Mouse (Mus musculus): ENCODE results near the gene D430019H16Rik. TPM values are rescaled to one million over a fixed set of nuclear protein-coding genes. Genes with fewer than 3 reads are reported as not detected.

Gene D430019H16Rik
- polyA plus RNA-seq, 1 experiment, result 0.63 TPM

DNA sequence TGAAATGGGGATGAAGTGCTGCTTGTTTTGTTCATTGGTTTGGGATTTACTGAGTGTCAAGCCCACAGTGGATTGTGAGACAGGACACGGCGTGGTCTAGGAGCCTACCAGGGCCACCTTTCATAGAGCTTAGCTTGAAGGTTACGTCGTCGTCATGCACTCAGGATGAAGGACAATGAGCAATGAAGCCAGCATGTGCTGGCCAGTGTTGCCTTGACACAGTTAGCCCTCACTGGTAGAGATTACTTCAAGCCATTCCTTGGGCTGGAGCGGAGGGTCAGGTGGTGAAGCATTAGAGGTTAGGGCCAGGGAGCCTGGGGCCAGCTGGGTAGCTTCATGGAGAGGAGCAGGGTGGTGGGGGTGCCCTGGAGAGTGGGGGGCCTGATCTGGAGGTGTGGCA lies 5.1 kb downstream of the D430019H16Rik start:
- Histone ChIP-seq H3K4me1 (ENCODE audit: control insufficient read depth, insufficient read depth, insufficient read length, low read length) (peaks cover 3% of the 10 kb centered on the region; the same call in 1 of the 2 replicates), H3K27ac (replicated peaks; ENCODE audit: low read depth, low read length) (no peak overlapping the region), H3K4me3 (ENCODE audit: insufficient read depth, low read depth, low read length) (no peak overlapping the region)

DNA sequence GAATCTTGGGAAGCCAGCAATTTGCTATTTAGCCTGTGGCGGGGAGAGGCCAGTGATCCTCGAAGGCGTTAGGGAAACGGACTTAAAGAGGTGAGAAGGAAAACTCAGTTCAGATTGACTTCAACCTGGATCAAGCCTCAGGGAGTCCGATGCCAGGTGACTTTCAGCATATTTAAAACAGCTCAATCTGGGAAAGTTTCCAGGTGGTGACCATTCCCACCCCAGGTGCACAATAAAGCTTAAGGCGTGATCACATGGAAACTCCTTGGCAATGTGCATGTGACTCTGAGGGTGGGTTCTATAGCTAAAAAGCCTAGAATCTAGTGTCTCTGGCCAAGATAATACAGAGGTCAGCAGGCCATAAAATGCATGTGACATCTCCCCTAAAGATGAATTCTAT lies 7.4 kb downstream of the D430019H16Rik start:
- Histone ChIP-seq H3K27ac (replicated peaks; ENCODE audit: low read depth, low read length) (no peak overlapping the region), H3K4me3 (ENCODE audit: insufficient read depth, low read depth, low read length) (no peak overlapping the region), H3K4me1 (ENCODE audit: control insufficient read depth, insufficient read depth, insufficient read length, low read length) (no peaks in the 10 kb centered on the region)

- Histone ChIP-seq H3K27ac (replicated peaks; ENCODE audit: low read depth, low read length) (no peak overlapping the region), H3K4me3 (ENCODE audit: insufficient read depth, low read depth, low read length) (no peak overlapping the region), H3K4me1 (ENCODE audit: control insufficient read depth, insufficient read depth, insufficient read length, low read length) (no peaks in the 10 kb centered on the region)
These were observed 15.4 kb downstream of the D430019H16Rik start for GRCm38 (mm10) chr12:105469026-105469425.

DNA sequence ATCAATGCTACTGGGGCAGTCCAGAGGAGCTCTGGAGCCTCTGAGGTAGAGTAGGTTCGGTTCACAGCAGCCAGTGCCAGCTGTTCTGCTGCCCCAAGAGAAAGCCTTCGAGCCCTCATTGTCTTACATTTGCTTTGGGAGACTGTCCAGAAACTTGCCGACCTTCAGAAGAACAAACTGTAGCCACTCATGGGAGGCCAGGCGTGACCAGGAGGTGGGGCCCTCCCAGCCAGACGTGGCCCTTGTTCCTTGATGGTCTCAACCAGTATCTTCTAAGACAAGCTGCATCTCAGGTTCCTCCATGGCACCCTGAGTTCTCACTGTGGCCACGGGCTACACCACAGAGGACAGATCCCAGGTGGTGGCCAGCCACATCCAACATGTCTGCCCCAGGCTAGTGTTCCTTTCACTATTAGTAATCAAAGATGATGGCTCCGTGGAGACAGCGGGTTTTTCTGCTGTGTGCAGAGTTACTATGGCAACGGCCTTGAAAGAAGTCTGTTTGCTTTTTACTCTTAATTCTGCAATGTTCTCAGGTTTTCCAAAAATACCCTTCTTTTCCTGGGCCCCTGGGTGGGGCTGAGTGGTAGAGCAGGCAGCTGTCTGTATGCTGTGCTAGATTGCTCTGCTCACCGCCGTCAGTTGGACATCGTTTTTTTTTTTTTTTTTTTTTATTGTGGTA lies 21.7 kb downstream of the D430019H16Rik start:
- no peak overlapping the region for H3K27ac ChIP-seq (replicated peaks; ENCODE audit: low read depth, low read length)
- H3K4me1 ChIP-seq (ENCODE audit: control insufficient read depth, insufficient read depth, insufficient read length, low read length), result no peaks in the 10 kb centered on the region
- no peak overlapping the region for H3K4me3 ChIP-seq (ENCODE audit: insufficient read depth, low read depth, low read length)

GRCm38 (mm10) chr12:105476453-105476852 lies 22.8 kb downstream of the D430019H16Rik start:
- Histone ChIP-seq H3K4me1 (ENCODE audit: control insufficient read depth, insufficient read depth, insufficient read length, low read length) (no peaks in the 10 kb centered on the region), H3K27ac (replicated peaks; ENCODE audit: low read depth, low read length) (no peak overlapping the region), H3K4me3 (ENCODE audit: insufficient read depth, low read depth, low read length) (no peak overlapping the region)

- no peaks in the 10 kb centered on the region for H3K4me1 ChIP-seq (ENCODE audit: control insufficient read depth, insufficient read depth, insufficient read length, low read length)
- H3K27ac ChIP-seq (replicated peaks; ENCODE audit: low read depth, low read length), result no peak overlapping the region
- H3K4me3 ChIP-seq (ENCODE audit: insufficient read depth, low read depth, low read length), result no peak overlapping the region
These were observed 23.3 kb downstream of the D430019H16Rik start for GRCm38 (mm10) chr12:105476993-105477392.

DNA sequence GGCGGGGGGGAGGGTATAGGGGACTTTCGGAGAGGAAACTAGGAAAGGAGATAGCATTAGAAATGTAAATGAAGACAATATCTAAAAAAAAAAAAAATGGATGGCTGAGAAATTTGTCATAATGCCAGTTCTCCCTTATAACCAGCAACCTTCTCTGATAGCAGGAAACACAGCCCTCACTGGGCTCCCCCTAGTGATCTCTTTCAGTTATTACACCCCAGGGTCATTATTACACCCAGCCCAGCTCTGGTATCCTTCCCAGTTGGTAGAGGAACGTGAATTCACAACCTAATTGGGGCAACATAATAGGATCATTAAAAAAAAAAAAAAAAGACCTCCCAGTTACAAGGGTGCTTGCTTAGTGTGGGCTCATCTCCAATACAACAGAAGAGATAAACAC lies 29.8 kb downstream of the D430019H16Rik start:
- Histone ChIP-seq H3K4me3 (ENCODE audit: insufficient read depth, low read depth, low read length) (no peak overlapping the region), H3K27ac (replicated peaks; ENCODE audit: low read depth, low read length) (no peak overlapping the region), H3K4me1 (ENCODE audit: control insufficient read depth, insufficient read depth, insufficient read length, low read length) (no peaks in the 10 kb centered on the region)

- Histone ChIP-seq H3K4me3 (ENCODE audit: insufficient read depth, low read depth, low read length) (no peak overlapping the region), H3K27ac (replicated peaks; ENCODE audit: low read depth, low read length) (no peak overlapping the region), H3K4me1 (ENCODE audit: control insufficient read depth, insufficient read depth, insufficient read length, low read length) (no peaks in the 10 kb centered on the region)
These were observed 36.6 kb downstream of the D430019H16Rik start for GRCm38 (mm10) chr12:105490227-105490626.

DNA sequence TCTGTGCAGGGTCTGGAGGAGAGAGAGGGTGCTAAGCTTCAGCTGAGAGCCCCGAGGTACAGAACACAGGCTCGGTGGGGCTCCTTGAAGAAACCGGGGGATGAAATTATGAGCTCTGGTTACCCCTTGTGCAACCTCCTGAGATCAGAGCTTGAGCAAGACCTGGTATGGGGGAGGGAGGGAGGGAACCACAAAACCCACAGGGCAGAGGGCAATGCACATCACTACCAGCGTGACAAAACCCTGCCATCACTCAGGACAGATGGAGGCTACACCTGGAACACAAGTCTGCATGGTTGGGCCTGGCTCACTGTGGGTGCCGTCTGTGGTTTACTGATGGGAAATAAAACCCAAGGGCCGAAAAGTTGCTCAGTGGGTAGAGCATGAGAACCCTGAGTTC lies 37.1 kb downstream of the D430019H16Rik start:
- Histone ChIP-seq H3K27ac (replicated peaks; ENCODE audit: low read depth, low read length) (no peak overlapping the region), H3K4me1 (ENCODE audit: control insufficient read depth, insufficient read depth, insufficient read length, low read length) (no peaks in the 10 kb centered on the region), H3K4me3 (ENCODE audit: insufficient read depth, low read depth, low read length) (no peak overlapping the region)

GRCm38 (mm10) chr12:105494796-105495195 lies 41.1 kb downstream of the D430019H16Rik start:
- no peak overlapping the region for H3K4me3 ChIP-seq (ENCODE audit: insufficient read depth, low read depth, low read length)
- no peaks in the 10 kb centered on the region for H3K4me1 ChIP-seq (ENCODE audit: control insufficient read depth, insufficient read depth, insufficient read length, low read length)
- no peak overlapping the region for H3K27ac ChIP-seq (replicated peaks; ENCODE audit: low read depth, low read length)

GRCm38 (mm10) chr12:105497894-105498293 lies 44.2 kb downstream of the D430019H16Rik start:
- no peaks in the 10 kb centered on the region for H3K4me1 ChIP-seq (ENCODE audit: control insufficient read depth, insufficient read depth, insufficient read length, low read length)
- no peak overlapping the region for H3K4me3 ChIP-seq (ENCODE audit: insufficient read depth, low read depth, low read length)
- no peak overlapping the region for H3K27ac ChIP-seq (replicated peaks; ENCODE audit: low read depth, low read length)

GRCm38 (mm10) chr12:105498423-105498822 lies 44.8 kb downstream of the D430019H16Rik start:
- Histone ChIP-seq H3K4me3 (ENCODE audit: insufficient read depth, low read depth, low read length) (no peak overlapping the region), H3K4me1 (ENCODE audit: control insufficient read depth, insufficient read depth, insufficient read length, low read length) (no peaks in the 10 kb centered on the region), H3K27ac (replicated peaks; ENCODE audit: low read depth, low read length) (no peak overlapping the region)

DNA sequence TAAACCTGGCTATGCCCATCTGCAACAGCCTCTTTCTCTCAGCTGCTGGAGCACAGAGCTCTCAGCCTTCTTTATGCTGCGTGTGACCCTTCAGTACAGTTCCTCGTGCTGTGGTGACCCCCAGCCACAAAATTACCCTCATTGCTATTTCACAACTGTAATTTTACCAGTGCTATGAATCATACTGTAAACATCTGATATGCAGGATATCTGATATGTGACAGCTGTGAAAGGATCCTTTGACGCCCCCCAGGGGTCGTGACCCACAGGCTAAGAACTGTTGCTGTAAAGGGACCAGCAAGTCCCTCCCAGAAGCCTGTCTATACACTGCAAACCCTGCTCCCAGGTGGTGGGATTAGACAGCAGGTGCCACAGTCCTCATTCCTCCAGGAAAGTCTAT lies 45.2 kb downstream of the D430019H16Rik start:
- H3K4me3 ChIP-seq (ENCODE audit: insufficient read depth, low read depth, low read length), result no peak overlapping the region
- no peak overlapping the region for H3K27ac ChIP-seq (replicated peaks; ENCODE audit: low read depth, low read length)
- no peaks in the 10 kb centered on the region for H3K4me1 ChIP-seq (ENCODE audit: control insufficient read depth, insufficient read depth, insufficient read length, low read length)

- Histone ChIP-seq H3K4me1 (ENCODE audit: control insufficient read depth, insufficient read depth, insufficient read length, low read length) (no peaks in the 10 kb centered on the region), H3K27ac (replicated peaks; ENCODE audit: low read depth, low read length) (no peak overlapping the region), H3K4me3 (ENCODE audit: insufficient read depth, low read depth, low read length) (no peak overlapping the region)
These were observed 47.3 kb downstream of the D430019H16Rik start for GRCm38 (mm10) chr12:105500940-105501339.

DNA sequence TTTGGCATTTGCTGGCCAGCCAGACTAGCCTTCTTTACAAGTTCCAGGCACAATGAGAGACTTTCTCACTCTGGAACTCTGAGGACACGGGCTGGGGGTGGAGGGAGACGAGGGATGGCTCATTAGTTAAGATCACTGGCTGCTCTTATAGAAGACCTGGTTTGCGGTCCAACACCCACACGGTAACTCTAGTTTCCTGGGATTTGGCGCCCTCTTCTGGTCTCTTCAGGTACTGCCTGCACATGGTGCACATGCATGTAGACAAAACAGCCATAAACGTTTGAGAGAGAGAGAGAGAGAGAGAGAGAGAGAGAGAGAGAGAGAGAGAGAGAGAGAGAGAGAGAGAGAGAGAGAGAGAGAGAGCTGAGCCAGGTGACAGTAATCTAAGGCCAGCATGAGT lies 51.1 kb downstream of the D430019H16Rik start:
- Histone ChIP-seq H3K4me1 (ENCODE audit: control insufficient read depth, insufficient read depth, insufficient read length, low read length) (no peaks in the 10 kb centered on the region), H3K4me3 (ENCODE audit: insufficient read depth, low read depth, low read length) (no peak overlapping the region), H3K27ac (replicated peaks; ENCODE audit: low read depth, low read length) (no peak overlapping the region)

DNA sequence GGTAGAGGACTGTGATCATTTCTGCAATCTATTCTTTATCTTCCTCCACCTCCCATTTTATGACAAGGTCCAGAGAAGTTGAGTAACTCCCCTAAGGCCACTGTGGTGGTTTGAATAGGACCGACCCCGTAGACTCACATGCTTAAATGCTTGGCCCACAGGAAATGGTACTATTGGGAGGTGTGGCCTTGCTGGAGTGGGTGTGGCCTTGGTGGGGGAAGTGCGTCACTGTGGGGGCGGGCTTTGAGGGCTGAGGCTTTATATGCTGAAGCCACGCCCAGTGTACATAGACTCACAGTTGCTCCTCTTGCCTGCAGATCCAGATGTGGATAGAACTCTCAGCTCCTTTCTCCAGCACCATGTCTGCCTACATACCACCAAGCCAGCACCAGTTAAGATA lies 57.5 kb downstream of the D430019H16Rik start:
- peaks cover 5% of the 10 kb centered on the region; the same call in 1 of the 2 replicates for H3K4me1 ChIP-seq (ENCODE audit: control insufficient read depth, insufficient read depth, insufficient read length, low read length)
- no peak overlapping the region for H3K4me3 ChIP-seq (ENCODE audit: insufficient read depth, low read depth, low read length)
- no peak overlapping the region for H3K27ac ChIP-seq (replicated peaks; ENCODE audit: low read depth, low read length)

All from brown adipose tissue, adult 24 weeks (tissue).